Mouse (Mus musculus): ENCODE measurements around the gene Hist2h2aa1.

DNA sequence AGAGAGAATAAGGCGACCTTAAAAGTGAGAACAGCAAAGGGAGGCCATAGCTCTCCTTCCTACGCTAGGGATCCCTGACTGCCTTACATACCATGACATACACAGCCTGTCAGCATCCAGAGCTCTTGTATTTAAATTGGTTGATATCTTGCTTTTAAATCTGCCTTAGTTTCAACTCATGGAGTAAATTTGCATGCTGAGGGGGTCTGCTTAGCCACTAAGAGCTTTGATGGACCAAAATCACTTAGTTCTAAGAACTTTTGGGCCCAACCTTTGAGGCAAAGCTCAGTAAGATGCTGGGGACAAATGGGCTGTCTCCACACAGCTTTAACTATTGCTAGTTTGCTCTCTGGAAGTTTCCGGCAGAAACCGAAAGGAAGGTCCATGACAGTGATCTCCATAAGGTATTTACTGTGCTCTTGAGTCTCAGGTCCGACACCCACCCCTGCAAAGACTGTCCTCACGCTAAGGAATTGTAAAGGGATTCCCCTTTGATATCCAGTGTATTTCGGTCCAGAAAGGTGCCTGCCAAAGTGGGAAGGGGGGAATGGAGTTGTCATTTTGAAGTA, 7.9 kb upstream of the Hist2h2aa1 start:
- TF ChIP-seq POLR2A (IDR thresholded peaks at IDR 0.05; ENCODE audit: borderline replicate concordance, control insufficient read depth, low read depth, low read length) (no peak), CTCF (IDR thresholded peaks at IDR 0.05; ENCODE audit: control insufficient read depth, insufficient read depth, low read length) (no peak)
